Mouse (Mus musculus): ENCODE data around the gene Zfp607b. TPM values are rescaled to one million over a fixed set of nuclear protein-coding genes. Genes with fewer than 3 reads are reported as not detected.

Zfp607b gene
- polyA plus RNA-seq, 1 experiment from 2014 or later, result 10.8 TPM

GRCm38 (mm10) chr7:27658712-27659663 lies 30.2 kb upstream of the Zfp607b start:
- Histone ChIP-seq H3K27ac (no peak overlapping the region), H3K36me3 (ENCODE audit: poor library complexity, severe bottlenecking) (peaks cover 74% of the 10 kb centered on the region), H3K4me2 (no peak overlapping the region), H3K9me3 (replicated peaks) (no peaks in the 10 kb centered on the region), H3K27me3 (peaks cover 18% of the 10 kb centered on the region), H3K9ac (no peak overlapping the region), H3K4me1 (peaks cover 24% of the 10 kb centered on the region), H3K4me3 (no peak overlapping the region)
- WGBS, result 58% methylated on average over 14 of the region's 14 CpGs
- ATAC-seq, result no peak

- H3K9ac ChIP-seq, result no peak overlapping the region
- H3K27me3 ChIP-seq, result peaks cover 11% of the 10 kb centered on the region
- H3K36me3 ChIP-seq (ENCODE audit: poor library complexity, severe bottlenecking), result peaks cover 79% of the 10 kb centered on the region
- WGBS, result 91% methylated on average over 4 of the region's 4 CpGs
- ATAC-seq, result no peak
- no peak overlapping the region for H3K4me3 ChIP-seq
- H3K9me3 ChIP-seq (replicated peaks), result no peaks in the 10 kb centered on the region
- H3K27ac ChIP-seq, result no peak overlapping the region
- H3K4me2 ChIP-seq, result no peak overlapping the region
- H3K4me1 ChIP-seq, result no peaks in the 10 kb centered on the region
These were observed 27.1 kb upstream of the Zfp607b start for GRCm38 (mm10) chr7:27662038-27662437.

- peaks cover 29% of the 10 kb centered on the region for H3K36me3 ChIP-seq (ENCODE audit: poor library complexity, severe bottlenecking)
- peaks cover 43% of the 10 kb centered on the region for H3K4me1 ChIP-seq
- H3K4me2 ChIP-seq, result peak overlapping the region; percentile 100
- no peaks in the 10 kb centered on the region for H3K9me3 ChIP-seq (replicated peaks)
- H3K4me3 ChIP-seq, result peak overlapping the region; percentile 93
- no peak for ATAC-seq
- H3K27ac ChIP-seq, result no peak overlapping the region
- no peaks in the 10 kb centered on the region for H3K27me3 ChIP-seq
- 54% methylated on average over 9 of the region's 9 CpGs for WGBS
- H3K9ac ChIP-seq, result peak overlapping the region; percentile 94
These were observed 16.0 kb upstream of the Zfp607b start for GRCm38 (mm10) chr7:27673064-27673574.

GRCm38 (mm10) chr7:27673575-27674131 lies 15.5 kb upstream of the Zfp607b start:
- no peak overlapping the region for H3K27ac ChIP-seq
- H3K36me3 ChIP-seq (ENCODE audit: poor library complexity, severe bottlenecking), result peaks cover 24% of the 10 kb centered on the region
- H3K9ac ChIP-seq, result peak overlapping the region; percentile 94
- peak overlapping the region; percentile 100 for H3K4me2 ChIP-seq
- no peaks in the 10 kb centered on the region for H3K27me3 ChIP-seq
- H3K9me3 ChIP-seq (replicated peaks), result no peaks in the 10 kb centered on the region
- 0 out of 2 replicates have a peak, but pooled peaks have one; percentile 3 for ATAC-seq
- 2% methylated on average over 47 of the region's 52 CpGs for WGBS
- peaks cover 43% of the 10 kb centered on the region for H3K4me1 ChIP-seq
- H3K4me3 ChIP-seq, result peak overlapping the region; percentile 93

GRCm38 (mm10) chr7:27674195-27674521 lies 15.0 kb upstream of the Zfp607b start:
- Histone ChIP-seq H3K27ac (peak overlapping the region; percentile 86), H3K4me1 (peaks cover 43% of the 10 kb centered on the region), H3K9ac (peak overlapping the region; percentile 94), H3K36me3 (ENCODE audit: poor library complexity, severe bottlenecking) (peaks cover 21% of the 10 kb centered on the region), H3K4me3 (peak overlapping the region; percentile 93), H3K27me3 (no peaks in the 10 kb centered on the region), H3K4me2 (peak overlapping the region; percentile 100), H3K9me3 (replicated peaks) (no peaks in the 10 kb centered on the region)
- no peak; the same call in 1 of the 2 replicates for ATAC-seq
- 0% methylated on average over 29 of the region's 38 CpGs for WGBS

- Histone ChIP-seq H3K4me3 (peak within 1 kb of the TSS; percentile 93), H3K27me3 (no peaks in the 10 kb centered on the region), H3K4me2 (peak within 1 kb of the TSS; percentile 100), H3K27ac (peak within 1 kb of the TSS; percentile 86), H3K4me1 (peaks cover 43% of the 10 kb centered on the region), H3K9ac (peak within 1 kb of the TSS; percentile 94), H3K36me3 (ENCODE audit: poor library complexity, severe bottlenecking) (peaks cover 21% of the 10 kb centered on the region), H3K9me3 (replicated peaks) (no peaks in the 10 kb centered on the region)
- WGBS, result under 1% methylated on average over 31 of the region's 31 CpGs
- peak; percentile 98 for ATAC-seq
These were observed 14.5 kb upstream of the Zfp607b start, which contains the start of gene Map3k10 for GRCm38 (mm10) chr7:27674522-27675221. TSS of gene Map3k10 (minus strand) at chr7:27674598.

GRCm38 (mm10) chr7:27675222-27675612 lies 13.9 kb upstream of the Zfp607b start:
- Histone ChIP-seq H3K4me3 (peak overlapping the region; percentile 93), H3K4me1 (peaks cover 40% of the 10 kb centered on the region), H3K27ac (peak overlapping the region; percentile 86; the same call in 1 of the 2 replicates), H3K36me3 (ENCODE audit: poor library complexity, severe bottlenecking) (peaks cover 18% of the 10 kb centered on the region), H3K4me2 (peak overlapping the region; percentile 100), H3K9me3 (replicated peaks) (no peaks in the 10 kb centered on the region), H3K9ac (peak overlapping the region; percentile 94), H3K27me3 (no peaks in the 10 kb centered on the region)
- no peak for ATAC-seq
- 19% methylated on average over 14 of the region's 14 CpGs for WGBS

- no peak overlapping the region for H3K4me3 ChIP-seq
- no peak overlapping the region for H3K9ac ChIP-seq
- no peaks in the 10 kb centered on the region for H3K9me3 ChIP-seq (replicated peaks)
- no peak for ATAC-seq
- peaks cover 10% of the 10 kb centered on the region for H3K4me1 ChIP-seq
- WGBS, result 87% methylated on average over 2 of the region's 2 CpGs
- H3K27me3 ChIP-seq, result no peaks in the 10 kb centered on the region
- H3K36me3 ChIP-seq (ENCODE audit: poor library complexity, severe bottlenecking), result no peaks in the 10 kb centered on the region
- no peak overlapping the region for H3K4me2 ChIP-seq
- H3K27ac ChIP-seq, result no peak overlapping the region
These were observed 5.9 kb upstream of the Zfp607b start for GRCm38 (mm10) chr7:27683218-27683617.

GRCm38 (mm10) chr7:27685220-27685619 lies 3.9 kb upstream of the Zfp607b start:
- peak overlapping the region; percentile 45; the same call in 1 of the 2 replicates for H3K9ac ChIP-seq
- no peak for ATAC-seq
- H3K27ac ChIP-seq, result no peak overlapping the region
- H3K4me2 ChIP-seq, result peak overlapping the region; percentile 51
- no peaks in the 10 kb centered on the region for H3K36me3 ChIP-seq (ENCODE audit: poor library complexity, severe bottlenecking)
- no peaks in the 10 kb centered on the region for H3K9me3 ChIP-seq (replicated peaks)
- H3K27me3 ChIP-seq, result no peaks in the 10 kb centered on the region
- peaks cover 22% of the 10 kb centered on the region for H3K4me1 ChIP-seq
- WGBS, result 38% methylated on average over 5 of the region's 5 CpGs
- H3K4me3 ChIP-seq, result peak overlapping the region; percentile 23

GRCm38 (mm10) chr7:27685681-27686080 lies 3.5 kb upstream of the Zfp607b start:
- ATAC-seq, result no peak
- H3K9me3 ChIP-seq (replicated peaks), result no peaks in the 10 kb centered on the region
- H3K27ac ChIP-seq, result no peak overlapping the region
- H3K27me3 ChIP-seq, result no peaks in the 10 kb centered on the region
- peaks cover 25% of the 10 kb centered on the region for H3K4me1 ChIP-seq
- peak overlapping the region; percentile 51 for H3K4me2 ChIP-seq
- H3K4me3 ChIP-seq, result peak overlapping the region; percentile 23
- peak overlapping the region; percentile 45; the same call in 1 of the 2 replicates for H3K9ac ChIP-seq
- 1% methylated on average over 6 of the region's 6 CpGs for WGBS
- H3K36me3 ChIP-seq (ENCODE audit: poor library complexity, severe bottlenecking), result no peaks in the 10 kb centered on the region

- WGBS, result 83% methylated on average over 1 of the region's 1 CpGs
- H3K27ac ChIP-seq, result no peak overlapping the region
- H3K36me3 ChIP-seq (ENCODE audit: poor library complexity, severe bottlenecking), result no peaks in the 10 kb centered on the region
- no peak overlapping the region for H3K9ac ChIP-seq
- H3K27me3 ChIP-seq, result no peaks in the 10 kb centered on the region
- no peak for ATAC-seq
- H3K4me3 ChIP-seq, result no peak overlapping the region
- no peak overlapping the region for H3K4me2 ChIP-seq
- H3K9me3 ChIP-seq (replicated peaks), result no peaks in the 10 kb centered on the region
- peaks cover 26% of the 10 kb centered on the region for H3K4me1 ChIP-seq
These were observed 2.1 kb upstream of the Zfp607b start for GRCm38 (mm10) chr7:27687043-27687442.

Measured in forebrain, embryonic 13.5 days (tissue).